Mouse (Mus musculus) limb, embryonic 14.5 days (tissue): Measurements from ENCODE around the gene Nlgn2. TPM values are rescaled to one million over a fixed set of nuclear protein-coding genes. Genes with fewer than 3 reads are reported as not detected.

Experiments
- ATAC-seq: fragments of 200-750 bp; cut with Nextera tagmentation; 2 replicates; pipeline ENCODE4 v1.8.0; 2017; ENCODE audit warnings: low read depth, moderate number of reproducible peaks, moderate TSS enrichment; ENCODE audit not compliant: low FRiP score
- DNase-seq: peaks from one replicate; pipeline ENCODE4 v3.0.0-alpha.2; 2015; ENCODE audit warnings: low spot score
- H3K27ac ChIP-seq: fragments of 300-500 bp; sonication (generic); replicated peaks from 2 replicates; pipeline ENCODE4 v1.5.1; 2014; ENCODE audit warnings: low read depth, mild to moderate bottlenecking, low read length, moderate library complexity, mixed read lengths
- H3K27me3 ChIP-seq: fragments of 300-500 bp; sonication (generic); 2 replicates; pipeline ENCODE4 v1.6.1; 2014; ENCODE audit warnings: low read length, mixed read lengths; ENCODE audit not compliant: control insufficient read depth, insufficient read depth
- H3K36me3 ChIP-seq: fragments of 300-500 bp; sonication (generic); 2 replicates; pipeline ENCODE4 v1.6.1; 2014; ENCODE audit warnings: mild to moderate bottlenecking, low read length, moderate library complexity, mixed read lengths; ENCODE audit not compliant: control insufficient read depth, insufficient read depth
- H3K4me1 ChIP-seq: fragments of 300-500 bp; sonication (generic); 2 replicates; pipeline ENCODE4 v1.6.1; 2014; ENCODE audit warnings: antibody characterized with exemption, low read length, mixed read lengths; ENCODE audit not compliant: control insufficient read depth, insufficient read depth
- H3K4me2 ChIP-seq: fragments of 300-500 bp; sonication (generic); replicated peaks from 2 replicates; pipeline ENCODE4 v1.6.1; 2014; ENCODE audit warnings: low read depth, mild to moderate bottlenecking, low read length, moderate library complexity; ENCODE audit not compliant: severe bottlenecking
- H3K4me3 ChIP-seq: fragments of 300-500 bp; sonication (generic); replicated peaks from 2 replicates; pipeline ENCODE4 v1.5.1; 2014; ENCODE audit warnings: low read length
- H3K9ac ChIP-seq: fragments of 300-500 bp; sonication (generic); 2 replicates; pipeline ENCODE4 v1.6.1; 2014; ENCODE audit warnings: mild to moderate bottlenecking, low read depth, low read length, moderate library complexity; ENCODE audit not compliant: severe bottlenecking
- H3K9me3 ChIP-seq: fragments of 300-500 bp; sonication (generic); 2 replicates; pipeline ENCODE4 v1.6.1; 2016; ENCODE audit warnings: low read length; ENCODE audit not compliant: control insufficient read depth
- POLR2A ChIP-seq: fragments of 200-500 bp; IDR thresholded peaks from 2 replicates; pipeline ENCODE4 v1.8.0; 2012; ENCODE audit warnings: inconsistent platforms, mild to moderate bottlenecking, moderate library complexity, borderline replicate concordance; ENCODE audit not compliant: insufficient read depth, insufficient read length; ENCODE audit errors: extremely low read depth
- WGBS: fragments of 180-500 bp; shearing (Covaris S2); extraction: QIAGEN DNeasy Blood & Tissue Kit; methylation state at CpG from one replicate; pipeline ENCODE4 v1.1.7; 2014; 5-methylcytosine and 5-hydroxymethylcytosine counted together
- polyA plus RNA-seq, 2 experiments: library from polyadenylated mRNA; depleted of rRNA in 1 of 2; stranded (reverse) in 1 of 2; unstranded in 1 of 2; fragments of >200 nt; fragmentation: Nextera tagmentation in 1 of 2; extraction: Ambion mirVana in 1 of 2; gene quantifications; 2 replicates each; pipeline versions ENCODE4 v1.2.1 to v1.2.3; 2012 to 2014

Nlgn2 gene
- polyA plus RNA-seq, 2 experiments, result 11.1 to 96.0 TPM

DNA sequence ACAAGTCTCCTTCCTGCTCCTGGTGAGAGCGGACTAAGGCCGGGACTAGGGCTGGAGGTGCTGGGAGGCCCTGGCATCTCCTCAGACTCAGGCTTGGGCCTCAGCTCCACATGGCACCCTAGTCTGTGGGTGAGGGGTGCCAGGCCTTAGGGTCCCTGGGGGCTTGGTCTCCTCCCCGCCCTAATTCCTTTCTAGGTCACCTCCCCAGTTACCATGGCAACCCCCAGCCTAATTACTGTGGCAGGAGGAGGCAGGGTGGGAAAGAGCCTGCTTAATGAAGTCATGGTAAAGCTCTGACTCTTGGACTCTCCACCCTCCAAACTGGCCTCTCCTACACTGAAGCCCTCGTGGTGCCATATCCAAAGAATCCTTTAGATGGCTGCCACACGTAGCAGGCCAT is 8.8 kb downstream of the Nlgn2 start:
- no peak for TF ChIP-seq POLR2A
- 56% methylated on average over 5 of the region's 5 CpGs for WGBS
- Histone ChIP-seq H3K27ac (no peak overlapping the region), H3K9ac (no peak overlapping the region; the same call in 1 of the 2 replicates), H3K9me3 (no peaks in the 10 kb centered on the region), H3K4me1 (peaks cover 5% of the 10 kb centered on the region), H3K36me3 (peaks cover 79% of the 10 kb centered on the region), H3K4me3 (no peak overlapping the region), H3K27me3 (peaks cover 4% of the 10 kb centered on the region; the same call in 1 of the 2 replicates), H3K4me2 (no peak overlapping the region)
- DNase-seq (no peak), ATAC-seq (no peak)

DNA sequence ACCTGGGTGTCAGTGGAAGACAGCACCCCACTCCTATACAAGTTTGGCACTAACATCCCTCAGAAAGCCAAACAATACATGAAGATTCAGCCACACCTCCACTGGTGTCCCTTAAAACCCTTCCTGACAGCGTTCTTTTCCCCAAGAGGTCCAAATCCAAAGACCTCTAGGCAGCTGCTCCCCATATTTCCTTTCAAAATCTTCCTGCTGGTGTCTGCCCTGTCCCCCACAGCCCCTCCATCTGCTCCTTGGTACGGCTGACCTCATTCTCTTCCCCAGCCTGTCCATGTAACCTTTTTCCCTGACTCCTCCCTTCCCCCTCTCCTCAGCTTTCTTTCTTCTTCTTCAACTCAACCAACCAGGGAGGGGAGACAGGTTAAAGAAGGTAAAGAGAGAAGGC is 14.1 kb downstream of the Nlgn2 start:
- no peak overlapping the region for H3K27ac ChIP-seq
- H3K36me3 ChIP-seq, result peaks cover 42% of the 10 kb centered on the region
- no peak overlapping the region for H3K9ac ChIP-seq
- H3K27me3 ChIP-seq, result no peaks in the 10 kb centered on the region
- H3K4me1 ChIP-seq, result no peaks in the 10 kb centered on the region
- no peak overlapping the region for H3K4me3 ChIP-seq
- WGBS, result 73% methylated on average over 2 of the region's 2 CpGs
- H3K4me2 ChIP-seq, result no peak overlapping the region
- no peaks in the 10 kb centered on the region for H3K9me3 ChIP-seq
- DNase-seq (no peak), ATAC-seq (no peak)
- no peak for TF ChIP-seq POLR2A

DNA sequence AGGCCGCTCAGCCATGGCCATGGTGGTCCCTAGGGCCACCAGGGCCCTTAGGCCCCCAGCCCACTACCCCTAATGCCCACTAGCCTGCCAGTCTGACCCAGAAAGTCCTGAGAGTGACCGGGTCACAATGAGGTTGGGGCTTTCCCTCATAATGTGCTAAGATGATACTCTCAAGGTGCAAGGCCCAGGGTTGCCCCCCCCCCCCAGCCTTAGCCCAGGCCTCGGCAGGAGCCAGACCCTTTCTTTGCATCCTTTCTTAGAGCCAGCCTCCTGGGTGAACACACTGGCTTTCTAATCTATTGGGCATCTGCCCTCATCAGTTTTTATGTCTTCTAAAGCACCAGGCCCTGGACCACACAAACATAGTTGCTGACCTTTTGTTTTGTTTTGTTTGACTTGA is 15.5 kb downstream of the Nlgn2 start, which contains the start of gene Spem1:
TSS of gene Spem1 (minus strand) at position 101 of the 400 bp plus-strand sequence.
- ATAC-seq, result no peak
- Histone ChIP-seq H3K9ac (no peak within 1 kb of the TSS), H3K27ac (no peak within 1 kb of the TSS), H3K4me1 (no peaks in the 10 kb centered on the region), H3K9me3 (0 out of 2 replicates have a peak, but pooled peaks cover 8% of the 10 kb centered on the region), H3K36me3 (peaks cover 28% of the 10 kb centered on the region), H3K27me3 (no peaks in the 10 kb centered on the region), H3K4me3 (no peak within 1 kb of the TSS), H3K4me2 (no peak within 1 kb of the TSS)
- no peak for DNase-seq
- WGBS, result 88% methylated on average over 3 of the region's 3 CpGs
- TF ChIP-seq POLR2A, result no peak

DNA sequence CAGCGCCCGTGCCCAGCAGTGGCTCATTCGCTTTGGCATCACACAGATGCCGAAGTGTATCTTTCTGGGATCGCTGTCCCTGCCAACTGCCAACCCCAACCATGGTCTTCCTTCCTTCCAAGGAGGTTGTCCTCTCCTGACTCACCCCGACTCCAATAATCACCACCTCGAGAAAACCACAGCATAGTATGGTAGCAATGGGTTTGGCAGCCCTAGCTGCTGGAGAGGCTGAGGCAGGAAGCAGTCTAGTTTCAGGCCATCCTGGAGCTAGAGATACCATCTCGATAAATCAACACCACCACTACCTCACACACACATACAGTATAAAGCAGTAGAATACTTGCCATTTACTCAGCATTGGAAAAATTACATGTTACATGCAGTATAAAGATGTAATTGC is 18.7 kb downstream of the Nlgn2 start:
- H3K36me3 ChIP-seq, result no peaks in the 10 kb centered on the region
- H3K4me3 ChIP-seq, result no peak overlapping the region
- H3K4me2 ChIP-seq, result no peak overlapping the region
- no peaks in the 10 kb centered on the region for H3K27me3 ChIP-seq
- 97% methylated on average over 8 of the region's 8 CpGs for WGBS
- DNase-seq (no peak), ATAC-seq (no peak)
- no peaks in the 10 kb centered on the region for H3K4me1 ChIP-seq
- no peak overlapping the region for H3K27ac ChIP-seq
- no peak for TF ChIP-seq POLR2A
- no peak overlapping the region for H3K9ac ChIP-seq
- 0 out of 2 replicates have a peak, but pooled peaks cover 8% of the 10 kb centered on the region for H3K9me3 ChIP-seq

DNA sequence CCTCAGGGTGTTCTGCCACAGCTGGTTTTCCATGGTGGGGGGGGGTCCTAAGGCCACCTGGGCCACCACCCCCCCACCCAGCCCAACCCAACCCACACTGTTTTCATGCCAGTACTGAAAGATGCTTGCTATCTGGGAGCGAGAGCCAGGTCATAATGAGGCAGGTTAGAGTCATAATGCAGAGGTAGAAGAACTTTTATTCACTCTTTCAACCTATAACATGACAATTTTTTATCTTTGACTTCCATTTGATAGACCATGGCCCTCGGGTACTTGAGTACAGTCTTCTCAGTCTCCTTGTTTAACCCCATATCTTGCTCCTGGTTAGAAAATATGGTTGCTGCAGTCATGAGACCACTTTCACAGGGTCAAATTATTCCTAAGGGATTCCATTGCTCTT is 19.2 kb downstream of the Nlgn2 start, which contains the start of gene Spem2:
TSS of gene Spem2 (minus strand) at position 101 of the 400 bp plus-strand sequence.
- no peak for TF ChIP-seq POLR2A
- Histone ChIP-seq H3K36me3 (no peaks in the 10 kb centered on the region), H3K9me3 (0 out of 2 replicates have a peak, but pooled peaks cover 8% of the 10 kb centered on the region), H3K4me2 (no peak within 1 kb of the TSS), H3K27me3 (no peaks in the 10 kb centered on the region), H3K4me1 (no peaks in the 10 kb centered on the region), H3K27ac (no peak within 1 kb of the TSS), H3K4me3 (no peak within 1 kb of the TSS), H3K9ac (no peak within 1 kb of the TSS)
- ATAC-seq, result no peak
- WGBS, result 86% methylated on average over 2 of the region's 2 CpGs
- DNase-seq, result no peak
